Mouse (Mus musculus) forebrain, embryonic 11.5 days (tissue): Measurements from ENCODE around the gene Lef1. TPM values are rescaled to one million over a fixed set of nuclear protein-coding genes. Genes with fewer than 3 reads are reported as not detected.
A peak's percentile ranks its signal among the peaks of the same experiment; 100 is the strongest.

Experiments
- ATAC-seq: fragments of 200-750 bp; cut with Nextera tagmentation; replicated peaks from 2 replicates; pipeline ENCODE4 v1.8.0; 2017; ENCODE audit warnings: moderate TSS enrichment; ENCODE audit not compliant: low FRiP score
- DNase-seq: peaks from one replicate; pipeline ENCODE4 v3.0.0-alpha.2; 2017; ENCODE audit warnings: low spot score
- H3K27ac ChIP-seq: fragments of 300-500 bp; sonication (generic); 2 replicates; pipeline ENCODE4 v1.5.1; 2014; ENCODE audit warnings: low read depth, low read length
- H3K27me3 ChIP-seq: fragments of 300-500 bp; sonication (generic); 2 replicates; pipeline ENCODE4 v1.6.1; 2014; ENCODE audit warnings: mild to moderate bottlenecking, low read length, mixed read lengths; ENCODE audit not compliant: control insufficient read depth, insufficient read depth
- H3K36me3 ChIP-seq: fragments of 300-500 bp; sonication (generic); 2 replicates; pipeline ENCODE4 v1.6.1; 2014; ENCODE audit warnings: mild to moderate bottlenecking, low read length, moderate library complexity, mixed read lengths; ENCODE audit not compliant: control insufficient read depth, insufficient read depth
- H3K4me1 ChIP-seq: fragments of 300-500 bp; sonication (generic); replicated peaks from 2 replicates; pipeline ENCODE4 v1.6.1; 2014; ENCODE audit warnings: low read length, mixed read lengths; ENCODE audit not compliant: control insufficient read depth, insufficient read depth
- H3K4me2 ChIP-seq: fragments of 300-500 bp; sonication (generic); 2 replicates; pipeline ENCODE4 v1.6.1; 2014; ENCODE audit warnings: low read depth, mild to moderate bottlenecking, low read length, moderate library complexity, mixed read lengths; ENCODE audit not compliant: severe bottlenecking
- H3K4me3 ChIP-seq: fragments of 300-500 bp; sonication (generic); 2 replicates; pipeline ENCODE4 v1.5.1; 2014; ENCODE audit warnings: low read depth, low read length
- H3K9ac ChIP-seq: fragments of 300-500 bp; sonication (generic); 2 replicates; pipeline ENCODE4 v1.6.1; 2014; ENCODE audit warnings: low read length
- H3K9me3 ChIP-seq: fragments of 300-500 bp; sonication (generic); 2 replicates; pipeline ENCODE4 v1.6.1; 2016; ENCODE audit warnings: low read length, mixed read lengths; ENCODE audit not compliant: control insufficient read depth
- WGBS: fragments of 180-500 bp; shearing (Covaris S2); extraction: QIAGEN DNeasy Blood & Tissue Kit; methylation state at CpG from one replicate; pipeline ENCODE4 v1.1.7; 2014; 5-methylcytosine and 5-hydroxymethylcytosine counted together
- polyA plus RNA-seq: library from polyadenylated mRNA; unstranded; fragments of >200 nt; fragmentation: Nextera tagmentation; extraction: Ambion mirVana; gene quantifications from 2 replicates; pipeline ENCODE4 v1.2.1, GENCODE M21; 2014

Lef1 gene
- polyA plus RNA-seq, 1 experiment from 2014 or later, result 70.0 TPM

GRCm38 (mm10) chr3:131102191-131102774, 8.0 kb upstream of the Lef1 start:
- 11% methylated on average over 13 of the region's 13 CpGs for WGBS

GRCm38 (mm10) chr3:131105362-131105761, 4.9 kb upstream of the Lef1 start:
- Histone ChIP-seq H3K9ac (no peak overlapping the region; the same call in 1 of the 2 replicates), H3K4me3 (no peak overlapping the region)

More at GRCm38 (mm10) chr3:131102191-131102774, 8.0 kb upstream of the Lef1 start:
- Histone ChIP-seq H3K4me2 (no peak overlapping the region), H3K9ac (no peak overlapping the region), H3K27me3 (peaks cover 7% of the 10 kb centered on the region; the same call in 1 of the 2 replicates), H3K27ac (no peak overlapping the region), H3K36me3 (no peaks in the 10 kb centered on the region), H3K4me3 (no peak overlapping the region), H3K9me3 (no peaks in the 10 kb centered on the region), H3K4me1 (peaks cover 11% of the 10 kb centered on the region; the same call in 1 of the 2 replicates)
- ATAC-seq (no peak), DNase-seq (no peak)

GRCm38 (mm10) chr3:131105940-131106401, 4.3 kb upstream of the Lef1 start:
- H3K27ac ChIP-seq, result peak overlapping the region; percentile 41
- peaks cover 30% of the 10 kb centered on the region; the same call in 1 of the 2 replicates for H3K4me1 ChIP-seq
- WGBS, result under 1% methylated on average over 36 of the region's 36 CpGs
- peak; percentile 69 for ATAC-seq
- peak overlapping the region; percentile 79 for H3K4me2 ChIP-seq
- no peaks in the 10 kb centered on the region for H3K9me3 ChIP-seq
- H3K27me3 ChIP-seq, result peaks cover 18% of the 10 kb centered on the region
- DNase-seq, result peak; percentile 92
- no peaks in the 10 kb centered on the region for H3K36me3 ChIP-seq
- peak overlapping the region; percentile 34 for H3K4me3 ChIP-seq
- H3K9ac ChIP-seq, result peak overlapping the region; percentile 61

More at GRCm38 (mm10) chr3:131105362-131105761, 4.9 kb upstream of the Lef1 start:
- no peaks in the 10 kb centered on the region for H3K36me3 ChIP-seq
- 35% methylated on average over 8 of the region's 8 CpGs for WGBS
- H3K27ac ChIP-seq, result no peak overlapping the region
- H3K4me1 ChIP-seq, result peaks cover 30% of the 10 kb centered on the region; the same call in 1 of the 2 replicates
- H3K4me2 ChIP-seq, result no peak overlapping the region; the same call in 1 of the 2 replicates
- no peak for DNase-seq
- peaks cover 18% of the 10 kb centered on the region for H3K27me3 ChIP-seq
- ATAC-seq, result no peak
- H3K9me3 ChIP-seq, result no peaks in the 10 kb centered on the region

GRCm38 (mm10) chr3:131106451-131107291, 3.6 kb upstream of the Lef1 start:
- Histone ChIP-seq H3K27me3 (peaks cover 18% of the 10 kb centered on the region), H3K36me3 (no peaks in the 10 kb centered on the region), H3K9ac (peak overlapping the region; percentile 61), H3K4me1 (peaks cover 30% of the 10 kb centered on the region; the same call in 1 of the 2 replicates), H3K9me3 (no peaks in the 10 kb centered on the region), H3K27ac (peak overlapping the region; percentile 41), H3K4me3 (peak overlapping the region; percentile 34), H3K4me2 (peak overlapping the region; percentile 79)
- WGBS, result under 1% methylated on average over 45 of the region's 45 CpGs
- ATAC-seq (peak; percentile 31), DNase-seq (peak; percentile 70)

GRCm38 (mm10) chr3:131107301-131108093, 2.8 kb upstream of the Lef1 start:
- H3K4me3 ChIP-seq, result peak overlapping the region; percentile 34
- no peak overlapping the region for H3K27ac ChIP-seq
- ATAC-seq, result no peak
- peak; percentile 63 for DNase-seq
- H3K9me3 ChIP-seq, result no peaks in the 10 kb centered on the region
- peak overlapping the region; percentile 79 for H3K4me2 ChIP-seq
- no peaks in the 10 kb centered on the region for H3K36me3 ChIP-seq
- H3K9ac ChIP-seq, result peak overlapping the region; percentile 36; the same call in 1 of the 2 replicates
- 0% methylated on average over 34 of the region's 34 CpGs for WGBS
- peaks cover 28% of the 10 kb centered on the region; the same call in 1 of the 2 replicates for H3K4me1 ChIP-seq
- peaks cover 18% of the 10 kb centered on the region for H3K27me3 ChIP-seq

GRCm38 (mm10) chr3:131108094-131108653, 2.1 kb upstream of the Lef1 start:
- H3K4me2 ChIP-seq, result peak overlapping the region; percentile 79

GRCm38 (mm10) chr3:131109066-131109685, 1.1 kb upstream of the Lef1 start:
- H3K4me2 ChIP-seq, result peak overlapping the region; percentile 90
- H3K27ac ChIP-seq, result peak overlapping the region; percentile 81; the same call in 1 of the 2 replicates
- DNase-seq (no peak), ATAC-seq (no peak)
- H3K27me3 ChIP-seq, result peaks cover 18% of the 10 kb centered on the region
- H3K9me3 ChIP-seq, result no peaks in the 10 kb centered on the region
- H3K4me1 ChIP-seq, result peaks cover 30% of the 10 kb centered on the region
- H3K9ac ChIP-seq, result peak overlapping the region; percentile 88
- H3K4me3 ChIP-seq, result peak overlapping the region; percentile 78
- 2% methylated on average over 15 of the region's 15 CpGs for WGBS
- H3K36me3 ChIP-seq, result no peaks in the 10 kb centered on the region

More at GRCm38 (mm10) chr3:131108094-131108653, 2.1 kb upstream of the Lef1 start:
- no peak overlapping the region for H3K9ac ChIP-seq
- DNase-seq, result no peak
- 1% methylated on average over 9 of the region's 9 CpGs for WGBS
- H3K4me1 ChIP-seq, result peaks cover 30% of the 10 kb centered on the region
- no peak overlapping the region for H3K27ac ChIP-seq
- H3K4me3 ChIP-seq, result peak overlapping the region; percentile 34
- H3K36me3 ChIP-seq, result no peaks in the 10 kb centered on the region
- no peak for ATAC-seq
- no peaks in the 10 kb centered on the region for H3K9me3 ChIP-seq
- H3K27me3 ChIP-seq, result peaks cover 18% of the 10 kb centered on the region
